Mouse (Mus musculus) embryo, embryonic 11.5 days (tissue): ENCODE measurements around the gene Pde2a.

ENCODE experiments used
- DNase-seq: peaks from one replicate; pipeline ENCODE4 v3.0.0-alpha.2; 2012; ENCODE audit warnings: low read depth, low spot score

Gene Pde2a

DNA sequence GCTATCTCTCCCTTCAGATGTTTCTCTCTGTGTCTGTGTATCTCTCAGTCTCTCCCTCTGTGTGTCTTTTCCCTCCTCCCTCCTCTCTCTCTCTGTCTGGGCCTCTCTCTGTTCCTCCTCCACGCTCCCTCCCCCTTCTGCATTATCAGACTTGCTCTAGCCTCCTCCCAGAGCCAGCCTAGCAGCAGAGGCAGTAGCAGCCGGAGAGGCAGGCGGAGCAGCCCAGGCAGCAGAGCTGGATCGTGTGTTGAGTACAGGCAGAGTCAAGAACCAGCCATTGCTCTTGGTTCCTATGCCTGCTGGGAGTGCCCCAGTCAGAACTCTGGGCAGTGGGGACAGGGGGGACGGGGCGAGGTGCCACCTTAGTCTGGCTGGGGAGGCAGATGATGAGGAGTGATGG is at the start of gene Pde2a:
TSS of gene Pde2a (plus strand) at position 163 of the 400 bp plus-strand sequence.
- no peak for DNase-seq

DNA sequence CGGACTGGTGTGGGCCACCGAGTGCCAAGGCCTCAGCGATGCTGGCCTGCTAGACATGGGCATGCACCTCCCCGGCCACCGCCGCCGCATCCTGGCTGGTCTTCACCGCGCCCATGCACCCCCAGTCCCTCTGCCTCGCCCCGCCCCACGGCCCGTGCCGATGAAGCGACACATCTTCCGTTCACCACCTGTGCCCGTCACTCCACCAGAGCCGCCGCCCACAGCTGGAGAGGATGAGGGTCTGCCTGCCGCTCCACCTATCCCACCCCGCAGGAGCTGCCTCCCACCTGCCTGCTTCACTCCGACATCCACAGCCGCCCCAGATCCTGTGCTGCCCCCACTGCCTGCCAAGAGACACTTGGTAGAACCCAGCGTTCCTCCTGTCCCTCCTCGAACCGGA is 48.4 kb upstream of the Pde2a start:
- DNase-seq, result no peak

DNA sequence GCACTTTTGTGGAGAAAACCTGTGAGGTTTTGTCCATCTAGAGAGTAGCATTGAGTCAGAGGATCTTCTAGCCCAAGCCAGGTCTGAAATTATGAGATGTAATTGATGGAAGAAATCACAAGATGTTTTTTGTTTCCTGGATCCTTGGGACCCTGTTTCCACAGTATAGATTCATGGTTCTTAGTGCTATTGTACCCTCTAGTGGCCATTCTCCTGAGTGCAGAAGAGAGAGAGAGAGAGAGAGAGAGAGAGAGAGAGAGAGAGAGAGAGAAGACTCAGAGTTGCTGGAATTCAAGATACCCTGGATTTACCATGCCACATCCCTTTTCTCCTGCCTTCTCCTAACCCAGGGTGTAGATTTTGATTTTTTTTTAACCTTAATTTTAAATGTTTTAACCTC is 47.3 kb upstream of the Pde2a start:
- no peak for DNase-seq

DNA sequence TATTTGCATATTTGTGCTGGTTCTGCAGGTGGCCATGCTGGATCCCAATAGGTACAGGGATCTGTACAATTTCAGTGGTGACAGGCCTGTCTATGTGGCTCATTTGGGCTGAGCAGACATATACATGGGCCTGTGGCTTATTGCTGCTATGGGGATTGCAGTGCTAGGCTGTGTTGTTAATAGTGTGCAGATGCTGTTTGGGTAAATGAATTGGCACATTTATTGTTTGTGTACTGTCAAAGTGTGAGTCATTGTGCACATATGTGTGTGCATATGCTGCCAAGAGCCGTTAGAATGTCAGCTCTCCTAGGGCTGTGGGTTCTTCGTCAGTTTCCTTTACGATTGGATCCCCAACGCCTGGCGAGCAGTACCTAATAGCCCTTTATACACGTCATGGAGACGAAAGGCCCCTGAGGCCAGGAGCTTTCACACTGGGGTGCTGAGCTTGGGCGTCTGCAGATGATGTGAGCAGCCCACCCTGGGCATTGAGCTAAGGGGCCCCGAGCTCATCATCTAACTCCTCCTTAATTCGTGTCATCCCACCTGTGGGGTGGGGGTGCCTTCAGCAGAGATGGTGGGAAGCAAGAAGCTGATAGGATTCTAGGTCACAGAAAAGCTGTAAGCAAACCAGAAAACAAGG is 44.7 kb upstream of the Pde2a start:
- DNase-seq, result no peak

DNA sequence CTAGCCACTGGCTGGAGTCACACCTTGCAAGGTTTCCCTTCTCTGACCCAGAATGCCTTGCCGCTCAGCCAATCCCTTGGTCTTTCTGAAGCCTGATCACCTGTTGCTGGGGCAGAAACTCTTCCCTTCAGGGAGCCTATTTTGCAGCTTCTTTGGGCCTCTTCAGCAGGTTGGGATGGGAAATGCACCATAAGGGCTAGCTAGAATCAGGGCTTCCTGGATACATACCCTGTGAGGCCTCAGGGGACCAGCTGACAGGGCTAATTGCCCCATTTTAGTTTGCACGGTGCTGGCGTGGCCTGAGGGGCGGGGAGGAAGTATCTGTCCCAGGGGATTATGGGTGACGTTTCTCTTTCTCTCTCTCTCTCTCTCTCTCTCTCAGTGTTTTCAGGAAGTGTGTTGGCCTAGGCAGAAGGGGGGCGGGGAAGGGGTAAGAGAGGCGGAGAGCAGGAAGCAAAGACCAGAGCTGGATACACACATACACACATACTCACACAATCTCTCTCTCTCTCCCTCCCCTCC is 43.7 kb upstream of the Pde2a start:
- no peak for DNase-seq

DNA sequence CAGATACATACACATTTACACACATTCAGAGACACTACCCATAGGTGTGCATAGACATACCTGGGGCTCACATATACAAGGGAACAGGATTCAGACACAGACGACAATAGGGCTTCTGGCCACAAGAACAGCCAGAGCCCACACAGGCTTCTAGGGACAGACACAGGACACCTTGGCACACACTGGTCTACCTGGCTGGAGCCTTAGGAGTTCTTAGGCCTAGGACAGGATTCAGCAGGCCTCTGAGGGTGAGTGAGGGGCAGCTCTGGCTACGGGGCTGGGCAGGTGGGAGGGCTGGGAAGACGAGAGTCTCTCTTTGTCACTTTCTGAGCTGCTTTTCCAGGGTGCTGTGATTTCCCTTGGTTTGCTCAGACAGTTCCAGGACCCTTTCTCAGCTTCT is 43.2 kb upstream of the Pde2a start:
- no peak for DNase-seq

DNA sequence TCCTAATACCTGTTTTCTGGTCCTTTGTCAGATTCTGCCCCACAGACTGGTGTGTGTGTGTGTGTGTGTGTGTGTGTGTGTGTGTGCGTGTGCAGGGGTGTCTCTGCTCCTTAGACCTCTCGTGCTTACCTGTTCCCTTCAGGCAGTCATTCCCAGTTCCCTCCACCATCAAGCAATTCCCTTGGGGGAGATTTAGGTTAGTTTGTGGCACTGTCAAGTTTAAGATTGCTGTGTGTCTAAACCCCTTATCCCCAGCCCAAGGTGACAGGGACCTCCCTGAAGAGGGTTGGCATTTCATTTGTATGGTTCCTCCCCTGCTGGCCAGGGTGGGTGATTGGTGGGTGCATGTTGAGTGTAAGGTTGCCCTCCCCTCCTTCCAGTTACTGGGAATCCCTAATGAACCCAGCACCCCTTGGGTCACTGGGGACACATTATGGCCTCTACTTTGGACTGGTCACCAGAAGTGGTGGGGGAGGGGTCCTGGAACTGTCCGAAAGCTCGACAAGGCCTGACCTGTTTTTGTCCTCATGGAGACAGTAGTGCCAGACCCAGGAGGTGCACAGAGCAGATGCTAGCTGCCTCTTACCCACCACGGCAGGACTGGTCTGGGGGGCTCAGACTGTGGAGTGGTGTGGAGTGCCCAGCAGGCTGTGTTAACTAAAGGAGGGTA is 42.6 kb upstream of the Pde2a start:
- no peak for DNase-seq

DNA sequence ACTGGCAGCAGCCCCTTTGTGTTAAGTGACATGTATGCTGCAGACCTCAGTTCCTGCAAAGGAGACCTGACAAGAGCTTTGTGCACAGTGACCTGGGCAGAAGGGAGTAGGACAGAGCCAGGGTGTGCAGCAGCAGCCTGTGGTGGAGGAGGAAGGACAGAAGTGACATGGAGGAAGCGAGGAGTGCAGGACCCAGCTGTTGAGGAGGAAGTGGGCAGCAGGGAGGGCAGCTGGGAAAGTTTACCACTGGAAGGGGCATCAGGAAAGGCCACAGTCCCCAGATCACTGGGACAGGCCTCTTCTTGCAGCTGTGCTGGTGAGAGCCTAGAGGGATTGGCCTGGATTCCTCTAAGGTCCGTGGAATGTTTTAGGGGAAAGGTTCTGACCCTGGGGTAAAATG is 41.8 kb upstream of the Pde2a start:
- no peak for DNase-seq

DNA sequence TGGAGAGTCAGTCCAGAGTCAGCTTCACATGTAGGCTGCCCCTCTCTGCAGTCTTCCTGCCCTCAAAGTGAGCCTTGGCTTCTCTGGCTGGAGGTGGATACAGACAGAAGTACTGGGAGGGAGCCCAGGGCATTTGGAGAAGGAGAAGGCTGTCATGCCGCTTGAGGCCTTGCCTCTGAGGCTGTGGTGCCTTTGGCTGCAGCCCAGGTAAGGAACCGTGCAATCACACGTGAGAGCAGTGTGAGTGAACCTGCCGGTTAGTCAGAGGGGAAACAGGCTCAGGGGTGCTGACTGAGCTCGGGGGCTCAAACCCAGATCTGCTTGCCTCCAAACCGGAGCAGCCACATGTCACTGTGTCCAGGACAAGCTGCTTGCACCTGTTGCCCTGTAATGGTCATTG is 40.0 kb upstream of the Pde2a start:
- no peak for DNase-seq

DNA sequence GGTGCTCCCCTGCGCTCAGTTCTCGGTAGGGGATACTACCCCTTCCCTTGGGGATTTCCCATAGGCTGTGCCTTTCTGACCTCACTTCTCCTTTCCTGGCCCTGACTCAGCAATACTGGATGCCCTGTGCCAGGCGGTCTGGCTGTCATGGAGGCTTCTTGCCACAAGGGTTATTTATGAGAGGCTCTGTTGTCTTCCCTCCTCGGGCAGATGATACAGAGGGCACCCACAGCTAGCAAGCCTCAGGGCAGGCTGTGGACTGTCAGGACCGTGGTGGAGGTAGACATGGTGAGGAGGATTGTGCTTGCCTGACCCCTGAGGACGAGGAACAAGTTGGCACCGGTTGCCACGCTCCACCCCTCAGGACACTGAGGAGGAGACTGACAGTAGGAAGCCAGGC is 39.1 kb upstream of the Pde2a start:
- no peak for DNase-seq

DNA sequence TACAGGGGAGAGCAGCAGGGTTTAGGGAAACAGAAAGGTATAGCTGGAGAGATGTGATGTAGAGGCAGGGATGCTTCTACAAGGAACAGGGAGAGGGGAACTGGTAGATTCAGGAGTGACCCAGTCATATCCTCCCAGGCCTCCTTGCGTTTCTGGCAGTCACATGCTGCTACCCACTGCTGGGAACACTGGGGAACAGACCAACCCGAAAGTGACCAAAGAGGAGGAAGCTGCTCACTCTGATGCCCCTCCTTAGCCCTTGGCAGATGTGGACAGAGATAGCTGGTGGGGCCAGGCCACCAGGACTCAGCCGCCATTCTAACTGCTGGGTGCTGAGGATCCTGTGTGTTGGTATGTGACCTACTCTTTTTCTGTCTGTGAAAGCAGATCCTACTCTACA is 37.7 kb upstream of the Pde2a start:
- DNase-seq, result no peak

DNA sequence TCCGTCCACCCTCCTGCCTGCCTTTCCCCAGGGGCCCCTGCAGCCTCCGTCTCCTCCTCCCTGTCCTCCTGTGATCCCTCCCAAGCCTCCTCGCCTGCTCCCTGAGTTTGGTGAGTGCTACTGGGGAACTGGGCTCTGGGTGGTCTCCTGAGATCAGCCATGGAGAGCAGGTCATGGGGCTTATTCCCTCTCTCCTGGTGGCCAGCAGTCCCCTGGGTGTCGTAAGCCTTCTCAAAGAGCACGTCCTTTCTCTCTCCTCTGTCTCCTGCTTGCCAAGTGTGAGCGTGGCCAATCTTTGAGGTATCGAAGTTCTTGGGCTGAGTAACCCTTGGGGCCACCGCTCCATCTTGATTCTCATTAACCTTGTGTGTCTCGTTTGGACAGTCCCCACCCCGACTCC is 36.6 kb upstream of the Pde2a start:
- DNase-seq, result no peak

DNA sequence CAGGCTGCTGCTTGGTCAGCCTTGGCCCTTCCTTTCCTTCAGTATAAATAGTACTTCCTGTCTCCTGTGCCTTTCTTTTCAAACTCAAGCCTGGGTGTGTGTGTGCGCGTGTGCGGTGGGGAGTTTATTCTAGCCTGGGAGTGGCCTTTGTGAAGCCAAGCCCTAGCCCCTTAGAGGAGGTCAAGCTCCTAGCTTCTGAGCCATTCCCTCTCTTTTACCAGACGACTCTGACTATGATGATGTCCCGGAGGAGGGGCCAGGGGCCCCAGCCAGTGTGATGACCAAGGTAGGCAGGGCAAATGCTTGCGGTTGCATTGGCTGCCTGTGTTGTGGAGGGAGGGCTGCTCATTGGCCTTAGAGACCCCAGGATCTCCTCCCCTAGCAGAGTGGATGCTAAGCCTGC is 36.2 kb upstream of the Pde2a start:
- DNase-seq, result no peak

DNA sequence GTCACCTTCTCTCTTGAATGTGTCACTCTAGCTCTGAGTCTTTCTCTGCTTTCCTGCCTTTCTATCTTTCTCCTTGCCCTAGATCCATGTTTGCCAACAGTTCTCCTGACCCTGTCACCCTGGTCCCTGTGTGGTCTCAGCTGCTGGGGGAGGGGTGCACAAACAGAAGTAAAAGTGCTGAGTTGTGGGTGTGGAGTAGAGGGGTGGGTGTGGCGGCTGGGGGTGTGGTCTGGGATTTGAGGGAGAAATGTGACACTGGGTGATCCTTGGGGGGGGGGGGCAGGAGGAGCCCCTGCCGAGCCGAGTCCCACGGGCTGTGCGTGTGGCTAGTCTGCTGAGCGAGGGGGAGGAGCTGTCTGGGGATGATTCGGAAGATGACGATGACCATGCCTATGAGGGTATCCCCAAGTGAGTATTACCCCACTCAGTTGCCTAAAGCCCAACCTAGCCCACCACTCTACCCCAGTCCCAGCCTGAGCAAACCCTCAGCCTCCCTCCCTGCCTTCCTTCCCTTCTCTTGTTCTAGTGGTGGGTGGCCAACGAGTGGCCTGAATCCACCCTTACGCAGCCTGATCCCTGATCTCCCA is 35.5 kb upstream of the Pde2a start:
- no peak for DNase-seq

DNA sequence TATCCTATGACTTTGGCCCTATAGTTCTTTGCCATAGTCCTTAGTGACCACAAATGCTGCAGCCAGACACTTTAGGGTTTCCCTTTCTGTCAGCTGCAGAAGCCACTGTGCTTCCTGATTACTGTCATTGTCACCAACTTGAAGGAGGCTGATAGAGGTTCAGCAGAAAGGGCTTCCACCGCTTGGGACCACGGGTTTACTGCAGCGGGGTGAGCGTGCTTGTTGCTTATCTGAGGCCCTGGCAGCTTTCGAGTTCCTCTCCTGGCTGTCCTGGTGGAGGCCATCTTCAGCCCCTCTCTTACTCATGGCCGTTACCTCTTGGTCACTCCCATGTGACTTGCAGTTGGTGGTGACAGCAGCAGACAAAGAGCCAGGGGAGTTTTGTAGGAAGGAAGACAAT is 32.2 kb upstream of the Pde2a start:
- DNase-seq, result no peak

DNA sequence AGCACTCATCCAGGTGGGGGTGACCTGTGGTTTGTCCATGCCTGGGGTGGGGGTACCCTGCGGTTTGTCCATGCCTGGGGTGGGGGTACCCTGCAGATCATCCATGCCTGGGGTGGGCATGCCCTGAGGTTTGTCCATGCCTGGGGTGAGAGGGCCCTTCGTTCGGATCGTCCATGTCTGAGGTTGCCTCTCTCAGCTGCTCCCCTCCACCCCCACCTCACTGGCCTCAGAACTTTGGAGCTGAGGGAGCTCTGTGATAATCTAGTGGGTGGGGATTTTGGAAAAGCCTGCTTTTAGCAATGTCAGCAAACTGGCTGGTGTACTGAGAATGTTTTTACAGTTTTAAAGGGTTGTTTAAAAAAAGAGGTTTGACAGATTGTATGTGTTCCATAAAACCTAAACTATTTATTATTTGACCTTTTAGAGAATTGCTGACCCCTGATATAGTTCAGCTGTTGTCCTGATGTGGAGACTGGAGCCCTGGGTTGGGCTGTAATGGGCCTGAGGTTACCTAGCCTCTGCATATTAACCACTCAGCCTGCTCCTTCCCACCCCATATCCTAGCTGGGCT is 29.5 kb upstream of the Pde2a start:
- no peak for DNase-seq

DNA sequence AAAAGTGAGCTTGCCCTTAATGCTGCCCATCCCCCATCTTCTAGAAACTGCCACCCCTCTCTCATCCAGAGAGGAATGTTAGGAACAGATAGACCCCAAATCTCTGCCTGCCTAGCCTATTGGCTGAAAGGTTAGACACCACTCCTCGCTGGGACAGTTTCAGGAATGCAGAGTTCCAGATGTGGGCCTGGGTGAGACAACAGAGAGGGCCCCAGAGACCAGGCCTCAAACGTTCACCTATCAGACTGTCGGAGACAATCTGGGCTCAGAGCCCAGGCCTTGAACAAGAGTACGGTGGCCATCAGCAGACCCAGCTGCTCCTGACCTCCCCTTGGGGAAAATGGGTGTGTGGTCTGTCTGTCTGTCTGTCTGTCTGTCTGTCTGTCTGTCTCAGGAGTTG is 28.5 kb upstream of the Pde2a start:
- DNase-seq, result no peak

DNA sequence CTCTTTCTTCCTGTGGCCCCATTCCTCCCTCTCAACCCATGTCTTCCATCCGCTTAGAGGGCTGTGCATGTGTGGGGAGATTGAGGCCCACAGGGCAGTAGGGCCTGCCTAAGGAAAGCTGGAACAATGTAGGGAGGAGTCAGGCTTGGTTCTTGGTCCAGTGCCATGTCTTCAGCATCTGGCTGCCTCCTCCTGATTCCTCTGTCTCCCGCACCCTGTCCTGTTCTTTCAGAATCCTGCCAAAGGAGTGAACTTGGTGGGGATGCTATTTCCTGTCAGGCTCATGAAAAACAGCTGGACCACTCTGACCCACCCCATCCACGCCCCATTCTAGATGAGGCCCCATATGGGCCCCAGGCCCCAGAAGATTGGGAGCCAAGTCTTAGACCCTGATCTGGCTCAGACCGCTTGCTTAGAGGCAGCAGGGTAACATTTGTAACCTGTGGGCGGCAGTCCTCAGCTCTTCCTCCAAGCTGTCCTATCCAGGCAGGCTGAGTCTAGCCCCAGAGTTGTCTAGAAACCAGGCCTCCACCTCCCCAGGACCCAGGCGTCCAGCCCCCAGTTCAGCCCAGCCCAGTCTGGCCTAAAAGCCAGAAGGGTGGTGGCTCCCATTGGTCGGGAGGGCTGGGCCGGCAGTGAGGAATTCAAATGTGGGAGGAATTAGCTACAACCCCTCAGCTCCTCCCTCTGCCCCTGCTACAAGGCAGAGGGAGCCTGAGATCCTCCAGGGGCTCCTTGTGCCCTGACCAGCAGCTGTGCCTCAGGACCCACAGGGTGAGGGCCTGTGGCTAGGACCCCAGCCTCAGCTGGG is 27.6 kb upstream of the Pde2a start:
- no peak for DNase-seq

DNA sequence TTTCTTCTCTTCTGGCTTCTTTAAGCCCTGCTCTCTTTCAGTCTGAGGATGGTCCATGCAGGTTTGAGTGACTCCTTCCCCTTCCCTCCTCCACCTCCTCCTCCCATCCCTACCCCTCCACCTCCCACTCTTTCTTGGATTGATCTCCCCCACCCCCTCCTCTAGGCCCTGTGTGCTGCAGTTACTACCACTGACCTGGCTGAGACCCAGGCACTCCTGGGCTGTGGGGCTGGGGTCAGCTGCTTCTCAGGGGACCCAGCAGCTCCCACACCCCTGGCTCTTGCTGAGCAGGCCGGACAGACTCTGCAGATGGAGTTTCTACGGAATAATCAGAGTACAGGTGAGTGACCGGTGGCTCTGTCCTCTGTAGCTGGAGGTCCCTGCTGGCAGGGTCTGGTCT is 26.9 kb upstream of the Pde2a start:
- DNase-seq, result no peak

DNA sequence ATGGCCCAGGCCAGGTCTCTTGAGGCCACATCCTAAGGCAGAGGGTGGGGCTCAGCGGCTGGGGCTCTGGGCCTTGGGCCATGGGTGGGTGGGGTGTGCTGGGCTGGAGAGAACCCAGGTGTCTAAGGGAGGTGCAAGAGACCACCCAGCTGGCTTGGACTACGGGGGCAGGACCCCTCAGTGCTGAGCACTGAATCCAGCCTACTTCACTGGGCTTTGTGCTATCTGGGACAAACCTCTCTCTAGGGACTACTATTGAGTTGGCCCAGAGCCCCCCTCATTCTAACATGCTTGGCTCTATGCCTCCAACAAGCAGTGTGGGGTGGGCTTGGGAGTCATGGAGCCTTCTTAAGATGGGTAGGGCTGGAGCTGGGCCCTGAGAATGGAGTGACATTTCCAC is 26.0 kb upstream of the Pde2a start:
- no peak for DNase-seq

DNA sequence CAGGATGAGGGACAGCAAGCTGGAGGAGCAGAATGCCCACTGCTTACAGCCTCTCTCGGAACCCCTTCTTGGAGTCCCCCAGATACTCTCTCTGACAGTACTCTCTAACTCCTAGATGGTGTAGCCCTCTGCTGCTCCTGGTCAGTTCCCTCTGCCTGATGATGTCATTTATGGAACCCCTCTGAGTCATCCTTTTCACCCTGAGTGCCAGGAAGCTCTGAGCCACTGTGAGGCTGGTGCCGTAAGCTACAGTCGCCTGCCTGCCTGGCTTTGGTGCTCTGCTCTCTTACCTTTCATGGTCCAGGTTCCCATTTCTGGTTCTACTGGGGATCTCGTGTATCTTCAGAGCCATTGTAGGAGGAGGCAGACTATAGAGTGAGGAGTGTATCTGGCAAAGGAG is 24.3 kb upstream of the Pde2a start:
- DNase-seq, result no peak

DNA sequence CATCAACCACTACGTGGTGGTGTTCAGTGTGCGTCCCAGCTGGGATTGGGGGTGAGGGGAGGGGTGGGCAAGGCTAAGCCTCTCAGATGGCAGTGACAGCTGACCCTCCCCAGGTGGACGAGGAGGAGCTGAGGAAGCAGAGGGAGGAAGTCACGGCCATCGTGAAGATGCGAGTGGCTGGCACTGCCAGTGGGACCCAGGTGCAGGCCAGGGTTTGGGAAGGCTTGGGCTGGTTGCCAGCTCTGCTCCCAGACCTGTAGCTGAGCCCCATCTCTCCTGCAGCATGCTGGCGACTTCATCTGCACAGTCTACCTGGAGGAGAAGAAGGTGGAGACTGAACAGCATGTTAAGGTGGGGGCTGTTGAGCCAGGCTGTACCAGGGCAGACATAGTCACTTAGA is 20.0 kb upstream of the Pde2a start:
- no peak for DNase-seq
